Mouse (Mus musculus) liver, embryonic 12.5 days (tissue): ENCODE measurements around the gene Stat6. TPM values are rescaled to one million over a fixed set of nuclear protein-coding genes. Genes with fewer than 3 reads are reported as not detected.
A peak's percentile ranks its signal among the peaks of the same experiment; 100 is the strongest.

ENCODE experiments used
- ATAC-seq: fragments of 200-750 bp; cut with Nextera tagmentation; 2 replicates; pipeline ENCODE4 v1.8.0; 2017; ENCODE audit warnings: moderate number of reproducible peaks, mild to moderate bottlenecking, moderate library complexity
- H3K27ac ChIP-seq: fragments of 300-500 bp; sonication (generic); 2 replicates; pipeline ENCODE4 v1.5.1; 2016; ENCODE audit warnings: mild to moderate bottlenecking
- H3K27me3 ChIP-seq: fragments of 300-500 bp; sonication (generic); replicated peaks from 2 replicates; pipeline ENCODE4 v1.6.1; 2016; ENCODE audit warnings: mild to moderate bottlenecking, moderate library complexity
- H3K36me3 ChIP-seq: fragments of 300-500 bp; sonication (generic); 2 replicates; pipeline ENCODE4 v1.6.1; 2016; ENCODE audit warnings: mild to moderate bottlenecking, moderate library complexity
- H3K4me1 ChIP-seq: fragments of 300-500 bp; sonication (generic); 2 replicates; pipeline ENCODE4 v1.6.1; 2016
- H3K4me2 ChIP-seq: fragments of 300-500 bp; sonication (generic); 2 replicates; pipeline ENCODE4 v1.6.1; 2016; ENCODE audit warnings: mild to moderate bottlenecking, moderate library complexity
- H3K4me3 ChIP-seq: fragments of 300-500 bp; sonication (generic); 2 replicates; pipeline ENCODE4 v1.5.1; 2016; ENCODE audit warnings: mild to moderate bottlenecking, moderate library complexity
- H3K9ac ChIP-seq: fragments of 300-500 bp; sonication (generic); 2 replicates; pipeline ENCODE4 v1.6.1; 2016; ENCODE audit warnings: mild to moderate bottlenecking, moderate library complexity
- H3K9me3 ChIP-seq: fragments of 300-500 bp; sonication (generic); replicated peaks from 2 replicates; pipeline ENCODE4 v1.6.1; 2016; ENCODE audit warnings: mild to moderate bottlenecking, moderate library complexity
- WGBS: fragments of 180-500 bp; shearing (Covaris S2); methylation state at CpG from one replicate; pipeline ENCODE4 v1.1.7; 2016; ENCODE audit not compliant: insufficient replicate concordance; 5-methylcytosine and 5-hydroxymethylcytosine counted together
- polyA plus RNA-seq: library from polyadenylated mRNA; unstranded; fragments of >200 nt; fragmentation: Nextera tagmentation; extraction: Ambion mirVana; gene quantifications from 2 replicates; pipeline ENCODE4 v1.2.1, GENCODE M21; 2016

The Stat6 gene
- polyA plus RNA-seq, 1 experiment from 2014 or later, result 19.2 TPM

- Histone ChIP-seq H3K9me3 (no peaks in the 10 kb centered on the region), H3K36me3 (no peaks in the 10 kb centered on the region), H3K4me3 (no peak overlapping the region), H3K4me1 (peaks cover 34% of the 10 kb centered on the region), H3K27me3 (no peaks in the 10 kb centered on the region), H3K4me2 (no peak overlapping the region), H3K9ac (no peak overlapping the region), H3K27ac (no peak overlapping the region)
- WGBS, result 76% methylated on average over 3 of the region's 3 CpGs
- no peak for ATAC-seq
Observed at GRCm38 (mm10) chr10:127679881-127680280, 37.1 kb downstream of the Stat6 start.

GRCm38 (mm10) chr10:127682886-127683285 is 40.1 kb downstream of the Stat6 start:
- peaks cover 20% of the 10 kb centered on the region for H3K4me1 ChIP-seq
- 78% methylated on average over 6 of the region's 6 CpGs for WGBS
- no peak overlapping the region for H3K27ac ChIP-seq
- H3K4me2 ChIP-seq, result no peak overlapping the region
- no peak overlapping the region for H3K9ac ChIP-seq
- no peak for ATAC-seq
- no peaks in the 10 kb centered on the region for H3K27me3 ChIP-seq
- no peaks in the 10 kb centered on the region for H3K36me3 ChIP-seq
- no peaks in the 10 kb centered on the region for H3K9me3 ChIP-seq
- no peak overlapping the region for H3K4me3 ChIP-seq

- ATAC-seq, result no peak
- WGBS, result 4% methylated on average over 1 of the region's 1 CpGs
Observed at GRCm38 (mm10) chr10:127691053-127691452, 48.3 kb downstream of the Stat6 start.

DNA sequence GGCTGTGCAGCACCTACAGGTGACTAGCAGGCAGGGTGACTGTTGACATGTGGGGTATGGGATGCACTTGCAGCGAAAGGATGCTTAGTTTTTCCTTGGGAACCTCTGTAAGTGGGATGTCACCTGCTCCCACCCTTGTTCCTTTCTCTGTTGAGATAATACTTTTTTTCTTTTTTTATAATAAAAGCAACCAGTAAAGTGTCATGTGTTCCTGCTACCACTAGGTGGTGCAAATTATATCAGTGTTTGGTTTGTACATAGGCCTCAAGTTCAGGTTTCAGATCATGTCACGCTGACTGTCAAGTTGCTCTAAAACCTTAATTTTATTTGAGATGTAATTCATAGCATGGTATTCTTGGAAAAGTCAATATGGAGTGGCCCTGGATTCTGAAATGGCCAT is 51.9 kb downstream of the Stat6 start:
- 46% methylated on average over 2 of the region's 2 CpGs for WGBS
- H3K4me2 ChIP-seq, result no peak overlapping the region
- no peak overlapping the region for H3K9ac ChIP-seq
- no peaks in the 10 kb centered on the region for H3K9me3 ChIP-seq
- H3K4me3 ChIP-seq, result no peak overlapping the region
- peaks cover 87% of the 10 kb centered on the region for H3K36me3 ChIP-seq
- no peak overlapping the region for H3K27ac ChIP-seq
- peaks cover 10% of the 10 kb centered on the region for H3K4me1 ChIP-seq
- no peaks in the 10 kb centered on the region for H3K27me3 ChIP-seq
- ATAC-seq, result 0 out of 2 replicates have a peak, but pooled peaks have one; percentile 52

More at GRCm38 (mm10) chr10:127691053-127691452, 48.3 kb downstream of the Stat6 start:
- no peaks in the 10 kb centered on the region for H3K9me3 ChIP-seq
- no peak overlapping the region for H3K9ac ChIP-seq
- H3K4me2 ChIP-seq, result no peak overlapping the region
- H3K27ac ChIP-seq, result no peak overlapping the region
- no peak overlapping the region for H3K4me3 ChIP-seq
- no peaks in the 10 kb centered on the region for H3K27me3 ChIP-seq
- H3K4me1 ChIP-seq, result peaks cover 10% of the 10 kb centered on the region
- H3K36me3 ChIP-seq, result peaks cover 70% of the 10 kb centered on the region

- H3K4me1 ChIP-seq, result peaks cover 10% of the 10 kb centered on the region
- H3K4me3 ChIP-seq, result no peak overlapping the region
- WGBS, result 81% methylated on average over 7 of the region's 7 CpGs
- H3K27me3 ChIP-seq, result no peaks in the 10 kb centered on the region
- no peak overlapping the region for H3K4me2 ChIP-seq
- no peaks in the 10 kb centered on the region for H3K9me3 ChIP-seq
- no peak overlapping the region for H3K27ac ChIP-seq
- no peak overlapping the region for H3K9ac ChIP-seq
- no peak for ATAC-seq
- peaks cover 76% of the 10 kb centered on the region for H3K36me3 ChIP-seq
Observed at GRCm38 (mm10) chr10:127695775-127696174, 53.0 kb downstream of the Stat6 start.

- no peak for ATAC-seq
- Histone ChIP-seq H3K27ac (no peak overlapping the region), H3K4me1 (peaks cover 10% of the 10 kb centered on the region), H3K4me2 (no peak overlapping the region), H3K36me3 (peaks cover 51% of the 10 kb centered on the region), H3K27me3 (no peaks in the 10 kb centered on the region), H3K9ac (no peak overlapping the region), H3K4me3 (no peak overlapping the region), H3K9me3 (no peaks in the 10 kb centered on the region)
- 86% methylated on average over 7 of the region's 7 CpGs for whole genome bisulfite sequencing
Observed at GRCm38 (mm10) chr10:127698966-127699365, 56.2 kb downstream of the Stat6 start.

DNA sequence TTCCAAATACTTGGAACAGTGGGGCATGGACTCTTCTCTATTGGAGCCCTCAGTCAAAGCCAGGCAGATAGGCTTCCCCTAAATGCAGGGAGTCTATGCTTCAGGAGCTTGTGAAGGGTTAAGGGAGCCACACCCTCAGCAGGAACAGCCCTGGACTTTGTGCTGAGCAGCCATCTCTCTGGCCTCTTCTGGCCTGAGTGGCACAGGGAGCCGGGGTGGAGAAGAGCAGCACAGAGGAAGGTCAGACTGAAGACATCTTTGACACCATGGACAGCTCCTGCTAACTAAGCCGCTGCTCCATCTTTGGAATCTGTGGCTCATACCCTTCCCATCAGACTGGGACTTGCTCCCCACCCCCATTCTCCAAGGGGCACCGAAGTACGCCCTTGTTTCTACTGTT is 60.5 kb downstream of the Stat6 start:
- no peak for ATAC-seq
- peaks cover 11% of the 10 kb centered on the region for H3K36me3 ChIP-seq
- H3K4me1 ChIP-seq, result no peaks in the 10 kb centered on the region
- H3K4me3 ChIP-seq, result no peak overlapping the region
- H3K9me3 ChIP-seq, result no peaks in the 10 kb centered on the region
- H3K4me2 ChIP-seq, result no peak overlapping the region
- no peak overlapping the region for H3K9ac ChIP-seq
- H3K27me3 ChIP-seq, result peaks cover 9% of the 10 kb centered on the region; the same call in 1 of the 2 replicates
- WGBS, result 43% methylated on average over 4 of the region's 4 CpGs
- no peak overlapping the region for H3K27ac ChIP-seq

GRCm38 (mm10) chr10:127704293-127704692 is 61.5 kb downstream of the Stat6 start:
- H3K27ac ChIP-seq, result no peak overlapping the region
- H3K27me3 ChIP-seq, result peaks cover 11% of the 10 kb centered on the region; the same call in 1 of the 2 replicates
- H3K9ac ChIP-seq, result no peak overlapping the region
- WGBS, result 29% methylated on average over 2 of the region's 2 CpGs
- peaks cover 1% of the 10 kb centered on the region; the same call in 1 of the 2 replicates for H3K36me3 ChIP-seq
- H3K4me3 ChIP-seq, result no peak overlapping the region
- H3K4me1 ChIP-seq, result no peaks in the 10 kb centered on the region
- H3K4me2 ChIP-seq, result no peak overlapping the region
- no peak for ATAC-seq
- H3K9me3 ChIP-seq, result no peaks in the 10 kb centered on the region

- Histone ChIP-seq H3K4me2 (no peak within 1 kb of the TSS), H3K9me3 (no peaks in the 10 kb centered on the region), H3K27me3 (peaks cover 11% of the 10 kb centered on the region; the same call in 1 of the 2 replicates), H3K4me1 (no peaks in the 10 kb centered on the region), H3K36me3 (no peaks in the 10 kb centered on the region), H3K27ac (no peak within 1 kb of the TSS), H3K9ac (no peak within 1 kb of the TSS), H3K4me3 (no peak within 1 kb of the TSS)
- 32% methylated on average over 2 of the region's 2 CpGs for WGBS
- ATAC-seq, result no peak
Observed at GRCm38 (mm10) chr10:127704766-127705220, 62.0 kb downstream of the Stat6 start, which contains the start of gene Myo1a. Gene Myo1a, plus strand, starts transcription at chr10:127705170.

DNA sequence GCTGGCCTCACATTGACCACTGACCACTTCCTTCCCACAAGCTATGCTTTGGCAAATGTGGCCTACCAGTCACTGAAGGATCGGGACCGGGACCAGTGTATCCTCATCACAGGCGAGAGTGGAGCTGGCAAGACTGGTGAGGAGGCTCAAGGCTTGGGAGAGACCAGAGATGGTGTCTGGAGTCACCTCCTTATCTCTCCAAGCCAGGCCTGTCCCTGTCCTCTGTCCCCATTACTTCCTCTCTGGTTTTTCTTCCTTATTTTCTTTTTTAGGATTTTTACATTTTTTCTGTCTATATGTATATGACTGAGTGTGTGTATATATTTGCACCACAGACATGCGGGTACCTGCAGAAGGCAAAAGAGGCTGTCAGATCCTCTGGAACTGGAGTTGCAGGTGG is 63.0 kb downstream of the Stat6 start:
- ATAC-seq, result no peak
- WGBS, result 34% methylated on average over 4 of the region's 4 CpGs

DNA sequence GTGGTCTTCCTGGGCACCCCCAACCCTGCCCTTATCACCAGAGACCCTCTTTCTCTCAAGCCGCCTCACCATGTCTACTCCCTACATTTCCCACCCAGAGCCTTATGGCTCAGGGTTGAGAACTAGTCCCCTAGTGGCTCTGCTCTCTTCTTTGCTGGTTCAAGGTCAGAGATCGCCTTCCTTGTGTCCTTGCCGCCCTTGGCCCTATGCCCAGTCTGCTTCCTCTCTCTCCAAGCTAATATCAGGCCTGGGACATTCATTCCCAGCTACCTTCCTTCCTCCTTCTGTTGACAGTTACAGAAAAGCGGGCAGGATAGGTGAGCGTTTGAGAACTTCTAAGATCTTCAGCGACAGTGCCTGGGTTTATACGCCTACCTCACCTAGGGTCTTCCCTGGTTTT is 64.9 kb downstream of the Stat6 start:
- Histone ChIP-seq H3K27ac (no peak overlapping the region), H3K27me3 (peaks cover 23% of the 10 kb centered on the region; the same call in 1 of the 2 replicates), H3K36me3 (no peaks in the 10 kb centered on the region), H3K9ac (no peak overlapping the region), H3K4me2 (no peak overlapping the region), H3K4me1 (no peaks in the 10 kb centered on the region), H3K4me3 (no peak overlapping the region), H3K9me3 (no peaks in the 10 kb centered on the region)
- 63% methylated on average over 7 of the region's 7 CpGs for WGBS
- ATAC-seq, result no peak

More for the DNA sequence above, 63.0 kb downstream of the Stat6 start:
- no peaks in the 10 kb centered on the region for H3K9me3 ChIP-seq
- H3K4me1 ChIP-seq, result no peaks in the 10 kb centered on the region
- H3K4me2 ChIP-seq, result no peak overlapping the region
- no peaks in the 10 kb centered on the region for H3K36me3 ChIP-seq
- no peak overlapping the region for H3K27ac ChIP-seq
- peaks cover 20% of the 10 kb centered on the region; the same call in 1 of the 2 replicates for H3K27me3 ChIP-seq
- H3K4me3 ChIP-seq, result no peak overlapping the region
- no peak overlapping the region for H3K9ac ChIP-seq

GRCm38 (mm10) chr10:127708850-127709370 is 66.1 kb downstream of the Stat6 start:
- WGBS, result 62% methylated on average over 3 of the region's 3 CpGs
- Histone ChIP-seq H3K4me1 (no peaks in the 10 kb centered on the region), H3K4me3 (no peak overlapping the region), H3K9me3 (no peaks in the 10 kb centered on the region), H3K4me2 (no peak overlapping the region), H3K36me3 (no peaks in the 10 kb centered on the region), H3K27ac (no peak overlapping the region), H3K9ac (no peak overlapping the region), H3K27me3 (peaks cover 23% of the 10 kb centered on the region; the same call in 1 of the 2 replicates)
- ATAC-seq, result no peak

- no peak for ATAC-seq
- Histone ChIP-seq H3K9me3 (no peaks in the 10 kb centered on the region), H3K27ac (no peak overlapping the region), H3K9ac (no peak overlapping the region), H3K4me2 (no peak overlapping the region), H3K4me1 (no peaks in the 10 kb centered on the region), H3K27me3 (peaks cover 26% of the 10 kb centered on the region; the same call in 1 of the 2 replicates), H3K36me3 (no peaks in the 10 kb centered on the region), H3K4me3 (no peak overlapping the region)
- 69% methylated on average over 13 of the region's 13 CpGs for WGBS
Observed at GRCm38 (mm10) chr10:127710331-127710730, 67.5 kb downstream of the Stat6 start.
